ENCODE assay signal across 8 mouse cellular contexts in the genomic region with DNA sequence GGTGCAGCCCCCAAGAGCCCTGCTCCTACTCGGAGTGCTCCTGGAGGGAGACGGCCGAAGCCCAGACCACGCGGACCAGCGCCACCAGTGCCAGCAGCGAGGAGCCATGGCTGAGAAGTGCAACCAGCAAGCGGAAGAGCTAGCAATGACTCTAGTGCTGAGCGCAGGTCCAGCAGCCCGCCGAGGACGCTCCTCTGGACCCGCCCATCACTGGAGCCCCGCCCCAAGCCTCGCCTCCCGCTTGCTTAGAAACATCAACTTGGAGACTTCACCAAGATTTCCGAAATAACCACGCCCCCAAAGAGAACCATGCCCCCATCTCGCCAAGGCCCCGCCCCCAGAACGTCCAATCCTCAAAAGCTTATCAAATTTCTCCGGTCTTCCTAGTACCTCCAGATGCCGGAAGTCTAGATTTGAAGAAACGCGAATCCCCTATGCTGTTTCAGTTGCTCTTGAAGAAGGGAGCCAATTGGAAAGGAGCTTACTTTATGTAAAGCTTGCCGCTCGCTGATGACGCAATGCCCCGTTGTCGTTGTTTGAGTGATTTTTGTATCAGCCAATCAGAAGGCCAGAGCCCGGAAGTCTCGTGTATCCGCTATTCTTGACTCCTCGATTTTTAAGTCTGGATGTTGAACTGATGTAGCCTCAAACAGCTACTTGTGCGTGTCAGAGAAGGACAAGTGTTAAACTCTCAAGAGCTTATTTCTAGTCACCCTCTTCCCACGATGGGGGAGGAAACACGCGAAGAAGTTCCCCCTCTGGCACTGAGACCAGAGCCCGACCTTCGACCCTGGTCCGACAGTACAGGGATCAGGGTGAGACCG. TPM values are rescaled to one million over a fixed set of nuclear protein-coding genes. Genes with fewer than 3 reads are reported as not detected.
DNase-seq lines count a peak whose midpoint lies in the region; ATAC-seq lines count a peak whose summit lies in the region.

A gene (minus strand): TSS at position 271 of the 824 bp plus-strand sequence.

- ATAC-seq in erythroblast, adult 5-6 weeks (replicated peaks; ENCODE audit: low FRiP score, poor library complexity, severe bottlenecking): peak; percentile 92
- peak; percentile 97 for ATAC-seq in kidney, embryonic 15.5 days (replicated peaks; ENCODE audit: low FRiP score)
- ATAC-seq in monocyte, adult 5-6 weeks (replicated peaks; ENCODE audit: insufficient number of reproducible peaks, low FRiP score, low TSS enrichment, poor library complexity, severe bottlenecking): peak; percentile 84

- DNase-seq in B cell, adult 2 months: peak; percentile 98 to 99
- peak; percentile 100 for DNase-seq in brain, adult 2 months (ENCODE audit: low read depth, low spot score)
- DNase-seq in heart, embryonic 10.5 days (ENCODE audit: low spot score): peak; percentile 99
- DNase-seq in liver: peak; percentile 99
- DNase-seq in spleen, postnatal 4 days (ENCODE audit: low spot score in 2 of 2): peak; percentile 97 to 98

- peak within 1 kb of the TSS; percentile 96 for H3K4me2 ChIP-seq in kidney, embryonic 15.5 days

- peak within 1 kb of the TSS; percentile 90 for H3K27ac ChIP-seq in heart, embryonic 10.5 days
- peak within 1 kb of the TSS; percentile 90 for H3K27ac ChIP-seq in kidney, embryonic 15.5 days

- H3K36me3 ChIP-seq in heart, embryonic 10.5 days: no peaks in the 10 kb centered on the region
- no peaks in the 10 kb centered on the region for H3K36me3 ChIP-seq in kidney, embryonic 15.5 days

- peak within 1 kb of the TSS; percentile 76 for H3K9ac ChIP-seq in kidney, embryonic 15.5 days

- H3K27me3 ChIP-seq in heart, embryonic 10.5 days (ENCODE audit: insufficient read depth, poor library complexity, severe bottlenecking): peaks cover 10% of the 10 kb centered on the region
- H3K27me3 ChIP-seq in kidney, embryonic 15.5 days: no peaks in the 10 kb centered on the region

- H3K4me3 ChIP-seq in heart, embryonic 10.5 days: peak within 1 kb of the TSS; percentile 71
- H3K4me3 ChIP-seq in kidney, embryonic 15.5 days (replicated peaks): peak within 1 kb of the TSS; percentile 73

- peaks cover 43% of the 10 kb centered on the region for H3K4me1 ChIP-seq in heart, embryonic 10.5 days
- H3K4me1 ChIP-seq in kidney, embryonic 15.5 days: peaks cover 19% of the 10 kb centered on the region

- WGBS in heart, embryonic 10.5 days: under 1% methylated on average over 42 of the region's 42 CpGs
- under 1% methylated on average over 42 of the region's 42 CpGs for WGBS in kidney, embryonic 15.5 days

- H3K9me3 ChIP-seq in heart, embryonic 10.5 days: no peaks in the 10 kb centered on the region
- no peaks in the 10 kb centered on the region for H3K9me3 ChIP-seq in kidney, embryonic 15.5 days (replicated peaks)

RNA-seq across cellular contexts. Expression of the gene that starts here (rescaled TPM):
- total RNA-seq in erythroblast, adult 5-6 weeks (2015; ENCODE audit: low replicate concordance): 4.2 TPM in 1 of 2 replicates, not detected in the other
- total RNA-seq in erythroblast, adult 5-6 weeks (2017; ENCODE audit: low replicate concordance): 2.9 TPM in 1 of 2 replicates, not detected in the other
- 14.3 and 16.5 TPM in 2 replicates for polyA plus RNA-seq in heart, embryonic 10.5 days (2016; fragmentation: Nextera tagmentation; extraction: Ambion mirVana)
- polyA plus RNA-seq in kidney, embryonic 15.5 days (2015; fragmentation: Nextera tagmentation; extraction: Ambion mirVana): 15.4 and 20.8 TPM in 2 replicates
- total RNA-seq in monocyte, adult 5-6 weeks (2017): 8.4 to 14.8 TPM (median 11.7 TPM) in 3 replicates

Comparison
In these comparisons a context has a peak if more than half of its experiments do, and no peak if none do; other contexts are left out.
1. Peak in every context shown above with its lines: DNase-seq, ATAC-seq, H3K4me3 ChIP-seq and H3K27ac ChIP-seq.